Mouse (Mus musculus): Measurements from ENCODE around the gene Sox30.

Sox30 gene

GRCm38 (mm10) chr11:46055896-46056769 lies 76.0 kb downstream of the Sox30 start, which contains the start of gene Adam19:
TSS of gene Adam19 (plus strand) at chr11:46055992.
- peak; percentile 75 for DNase-seq (ENCODE audit: inconsistent ontology term)

DNA sequence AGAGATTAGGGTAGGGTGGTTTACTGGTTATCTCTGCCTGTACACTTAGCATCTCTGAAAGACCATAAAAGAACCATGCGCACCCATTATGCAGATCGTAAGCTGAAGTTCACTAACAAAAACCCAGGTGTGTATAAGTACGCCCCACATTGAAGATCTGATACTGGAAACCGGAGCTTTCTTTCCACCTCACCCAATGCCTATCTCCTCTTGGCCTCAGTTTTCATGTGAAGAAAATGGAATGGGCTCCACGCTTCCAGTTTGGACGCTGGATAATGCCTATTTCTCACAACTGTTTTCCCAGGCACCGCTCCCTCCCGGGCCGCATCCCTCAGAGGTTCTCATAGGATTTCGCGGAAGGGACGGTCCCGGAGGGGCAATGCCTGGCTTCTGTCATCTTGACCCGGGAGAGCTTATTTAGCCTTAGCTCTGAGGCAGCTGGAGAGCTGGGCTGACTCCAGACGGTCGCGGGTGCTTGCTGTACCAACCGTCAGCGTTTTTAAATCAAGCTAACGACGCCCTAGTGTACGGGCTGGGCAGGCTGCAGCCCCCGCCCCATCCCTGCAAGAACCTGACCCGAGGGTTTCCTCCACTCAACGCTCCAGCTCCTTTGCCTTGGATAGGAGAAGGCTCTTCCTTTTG lies 76.8 kb downstream of the Sox30 start:
- no peak for DNase-seq (ENCODE audit: inconsistent ontology term)

- DNase-seq (ENCODE audit: inconsistent ontology term) = no peak
These were observed 77.9 kb downstream of the Sox30 start for GRCm38 (mm10) chr11:46058011-46058410.

DNA sequence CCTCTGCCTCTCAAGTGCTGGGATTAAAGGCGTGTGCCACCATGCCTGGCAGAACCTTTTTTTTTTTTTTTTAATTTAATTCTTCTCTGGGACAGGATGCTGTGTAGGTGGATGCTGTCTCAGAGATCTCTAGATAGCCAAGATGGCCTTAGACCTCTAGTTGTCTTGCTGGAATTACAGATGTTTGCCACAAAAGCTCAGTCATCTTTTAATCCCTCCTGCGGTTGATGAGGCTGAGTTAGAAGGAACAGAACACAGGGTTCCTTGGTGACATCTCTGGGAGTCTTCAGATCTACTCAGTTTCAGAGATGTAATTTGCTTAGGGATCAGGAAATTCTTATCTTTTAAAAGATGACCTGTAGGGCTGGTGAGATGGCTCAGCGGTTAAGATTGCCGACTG lies 78.8 kb downstream of the Sox30 start:
- no peak for DNase-seq (ENCODE audit: inconsistent ontology term)

GRCm38 (mm10) chr11:46059887-46060650 lies 80.0 kb downstream of the Sox30 start:
- no peak for DNase-seq (ENCODE audit: inconsistent ontology term)

GRCm38 (mm10) chr11:46060651-46061020 lies 80.5 kb downstream of the Sox30 start:
- DNase-seq (ENCODE audit: inconsistent ontology term) = no peak

DNA sequence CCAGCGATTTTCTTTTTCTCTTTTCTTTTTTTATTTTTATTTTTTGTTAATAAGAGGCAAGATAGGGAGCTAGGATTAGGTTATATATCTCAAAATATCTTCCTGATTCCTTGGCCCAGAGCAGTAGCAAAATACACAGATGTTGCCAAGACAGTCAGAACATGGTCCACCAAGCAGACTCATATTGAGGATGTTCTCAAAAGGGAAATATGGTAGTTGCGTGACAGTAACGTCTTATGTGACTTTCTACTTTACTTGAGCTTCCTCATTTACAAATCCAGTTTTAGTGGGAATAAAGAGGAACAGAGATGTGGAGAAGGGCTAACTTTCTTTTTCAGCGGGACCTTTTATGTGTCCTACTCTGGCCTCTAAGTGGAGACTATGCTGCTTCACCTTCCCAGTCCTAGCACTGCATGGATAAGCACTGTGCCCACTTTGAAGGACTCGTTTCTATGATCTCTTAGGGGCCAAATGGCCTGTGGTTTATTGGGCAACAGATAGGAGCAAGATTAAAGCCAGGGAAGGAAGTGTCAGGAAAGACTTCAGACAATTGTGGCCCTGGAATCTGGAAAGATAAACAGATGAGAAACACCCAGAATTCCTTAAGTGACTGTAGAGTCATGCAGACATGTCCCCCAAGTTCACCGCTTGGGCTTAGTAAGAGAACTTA lies 81.8 kb downstream of the Sox30 start:
- DNase-seq (ENCODE audit: inconsistent ontology term) = no peak

GRCm38 (mm10) chr11:46062569-46062968 lies 82.5 kb downstream of the Sox30 start:
- DNase-seq (ENCODE audit: inconsistent ontology term) = no peak

DNA sequence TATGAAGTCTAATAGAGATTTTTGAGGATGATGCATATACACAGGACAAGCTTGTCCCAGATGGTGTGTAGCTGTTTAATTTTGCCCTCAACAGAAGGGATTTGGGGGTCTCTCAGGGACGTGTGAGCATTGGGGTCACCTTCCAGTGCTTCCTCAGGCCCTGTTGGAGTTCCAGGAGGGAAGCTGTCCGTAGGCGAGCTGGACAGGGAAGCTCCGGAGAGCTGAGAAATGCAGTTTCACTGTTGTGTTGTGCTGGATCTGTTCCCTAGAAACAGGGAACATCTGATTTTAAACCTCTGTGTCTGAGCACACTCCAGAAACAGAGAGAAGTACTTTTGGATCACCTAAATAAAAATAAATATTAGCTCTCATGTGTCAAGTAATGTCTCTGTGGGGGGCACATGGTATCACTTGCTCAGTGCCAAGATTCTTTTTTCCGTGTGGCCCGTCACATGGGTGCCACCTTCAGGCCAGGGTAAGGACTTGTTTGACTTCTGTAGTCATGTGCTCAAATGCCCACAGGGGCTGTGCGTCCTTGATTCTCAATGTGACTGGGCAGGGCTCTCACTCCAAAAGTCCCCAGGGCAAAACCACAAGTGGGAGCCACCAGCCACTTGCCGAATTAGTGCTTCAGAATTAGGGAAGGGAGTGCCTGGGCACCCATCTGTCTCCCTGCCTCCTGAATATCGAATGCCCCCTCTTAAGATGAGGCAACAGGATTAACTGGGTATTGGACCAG lies 83.1 kb downstream of the Sox30 start:
- no peak for DNase-seq (ENCODE audit: inconsistent ontology term)

GRCm38 (mm10) chr11:46064767-46065166 lies 84.7 kb downstream of the Sox30 start:
- no peak for DNase-seq (ENCODE audit: inconsistent ontology term)

- peak; percentile 79 for DNase-seq (ENCODE audit: inconsistent ontology term)
These were observed 85.3 kb downstream of the Sox30 start for GRCm38 (mm10) chr11:46065201-46066011.
